Mouse (Mus musculus): ENCODE measurements at regions not wholly inside any gene's neighbourhood (a gene's known extent, or its start where the extent isn't known, plus 50 kb on each side); places are given as distances from the start of the nearest gene placed in this dataset.
A peak's percentile ranks its signal among the peaks of the same experiment; 100 is the strongest.
"Not testable (repeated sequence)": the region's sequence is repeated elsewhere in the genome, so short reads cannot be mapped to it uniquely, and the experiment has no call there.

GRCm38 (mm10) chr7:116596914-116597313 lies 92.7 kb downstream of the Nucb2 start:
- no peak for DNase-seq (ENCODE audit: low spot score)

DNA sequence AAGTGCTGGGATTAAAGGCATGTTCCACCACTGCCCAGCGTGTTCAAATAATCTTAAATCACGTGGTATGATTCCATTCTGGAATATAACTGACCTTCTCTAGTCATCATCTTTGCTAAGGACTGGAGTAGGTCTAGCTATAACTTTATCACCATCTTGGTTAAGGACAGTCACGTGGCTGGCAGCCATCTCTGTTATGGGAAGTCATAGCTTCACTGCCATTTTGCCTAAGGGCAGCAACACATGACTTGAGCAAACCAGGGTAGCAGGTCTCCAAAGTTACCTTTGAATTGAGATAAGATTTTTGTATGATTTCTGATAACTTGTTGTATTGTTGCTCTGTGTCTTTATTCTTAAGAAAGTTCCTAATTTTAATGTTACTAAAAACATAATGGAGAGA lies 96.2 kb downstream of the Nucb2 start:
- DNase-seq (ENCODE audit: low spot score), result no peak

- DNase-seq (ENCODE audit: low spot score), result no peak
These were observed 99.1 kb downstream of the Nucb2 start for GRCm38 (mm10) chr7:116603167-116603839.

DNA sequence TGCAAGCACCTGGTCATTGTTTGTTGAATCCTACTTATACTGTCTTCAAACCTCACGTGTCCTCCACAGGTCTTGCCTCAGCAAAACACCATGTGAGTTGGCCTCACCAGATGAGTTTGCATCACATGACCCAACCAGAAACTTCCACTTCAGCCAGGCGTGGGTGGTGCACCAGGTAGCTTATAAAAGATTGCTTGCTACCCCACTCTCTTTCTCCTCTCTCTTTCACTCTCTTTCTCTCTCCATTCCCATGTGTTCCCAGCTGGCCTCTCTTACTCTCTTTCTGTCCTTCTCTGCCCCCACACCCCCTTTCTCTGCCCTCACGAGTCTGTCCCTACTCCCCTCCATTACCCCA lies 99.6 kb downstream of the Nucb2 start:
- no peak for DNase-seq (ENCODE audit: low spot score)

DNA sequence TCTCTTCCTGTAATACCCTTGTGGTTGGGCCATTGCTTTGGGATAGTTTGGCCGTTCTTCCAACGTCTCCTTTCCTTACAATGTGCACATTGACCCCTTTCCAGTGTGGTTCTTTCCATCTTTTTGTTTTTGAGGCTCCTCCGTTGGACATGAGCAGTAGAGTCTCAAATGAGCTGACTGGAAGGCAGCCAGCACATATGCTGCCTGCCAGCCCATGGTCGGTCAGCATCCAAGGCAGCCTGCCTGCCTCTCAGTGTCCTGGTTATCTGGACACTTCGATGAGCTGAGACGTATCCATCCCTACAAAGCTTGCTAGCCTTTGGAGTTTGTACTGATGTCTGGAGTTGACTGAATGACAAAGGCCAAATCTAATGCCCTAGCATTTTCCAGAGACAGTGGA lies 102.1 kb downstream of the Nucb2 start:
- no peak for DNase-seq (ENCODE audit: low spot score)

- DNase-seq (ENCODE audit: low spot score), result no peak
These were observed 102.7 kb downstream of the Nucb2 start for GRCm38 (mm10) chr7:116606751-116607483.

DNA sequence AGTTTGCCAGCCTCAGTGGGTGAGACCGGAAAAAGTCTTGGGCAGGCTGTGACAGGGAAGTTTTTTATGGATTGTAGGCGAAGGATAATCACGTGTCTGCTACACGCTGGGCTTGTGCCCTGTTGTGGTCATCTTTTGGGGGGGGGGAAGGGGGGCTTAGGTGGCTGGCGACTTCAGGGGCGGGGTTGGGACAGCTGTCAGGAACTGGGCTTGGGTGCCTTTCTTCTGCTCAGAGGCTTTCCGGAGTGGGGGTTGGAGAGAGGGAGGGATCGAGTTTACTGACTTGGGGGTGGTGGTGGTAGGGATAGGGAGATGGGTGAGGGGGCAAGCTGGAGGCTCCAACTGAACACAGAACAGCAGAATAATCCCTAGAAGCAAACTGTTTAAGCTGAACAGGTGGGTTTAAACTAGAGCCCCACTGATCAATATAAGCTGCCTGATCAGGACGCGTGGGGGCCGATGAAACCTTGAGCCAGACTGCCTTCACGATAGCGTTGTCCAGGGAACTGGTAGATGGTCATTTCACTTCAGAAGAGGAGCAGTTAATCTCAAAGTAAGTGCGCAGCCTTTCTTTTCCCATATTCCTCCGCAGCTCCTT lies 103.6 kb downstream of the Nucb2 start:
- no peak for DNase-seq (ENCODE audit: low spot score)

DNA sequence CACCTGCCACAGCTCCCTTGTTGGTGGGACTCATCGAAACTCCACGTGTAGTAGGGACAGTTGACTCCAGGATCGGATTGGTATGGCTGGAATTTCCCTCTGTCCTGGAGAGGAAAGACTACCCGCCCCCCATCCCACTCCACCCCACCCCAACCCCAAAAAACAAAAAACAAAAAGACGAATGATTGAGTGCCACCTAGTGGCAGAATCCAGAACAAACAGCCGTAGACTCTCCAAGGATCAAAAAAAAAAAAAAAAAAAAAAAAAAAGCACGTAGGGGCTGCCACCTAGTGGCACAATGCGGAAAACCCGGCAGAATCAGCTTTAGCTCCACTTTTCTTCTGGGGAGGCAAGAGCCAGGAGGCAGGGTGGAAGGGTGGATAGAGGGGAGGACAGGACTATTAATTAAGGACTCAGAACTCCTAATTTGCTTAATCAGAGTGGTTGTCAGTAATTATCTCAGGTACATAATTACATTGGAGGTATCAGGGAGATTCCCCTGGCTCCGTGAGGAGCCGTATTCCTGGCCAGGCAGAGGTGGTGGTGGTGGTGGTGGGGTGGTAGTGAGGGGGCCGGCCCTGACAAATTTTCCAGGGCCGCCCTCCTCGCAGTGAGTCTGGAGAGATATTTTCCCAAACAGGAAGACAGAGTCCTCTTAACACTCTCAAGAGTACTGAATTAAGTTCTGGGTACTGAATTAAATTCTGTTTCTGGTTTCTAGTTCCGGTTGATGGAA lies 104.3 kb downstream of the Nucb2 start:
- peak; percentile 59 for DNase-seq (ENCODE audit: low spot score)

DNA sequence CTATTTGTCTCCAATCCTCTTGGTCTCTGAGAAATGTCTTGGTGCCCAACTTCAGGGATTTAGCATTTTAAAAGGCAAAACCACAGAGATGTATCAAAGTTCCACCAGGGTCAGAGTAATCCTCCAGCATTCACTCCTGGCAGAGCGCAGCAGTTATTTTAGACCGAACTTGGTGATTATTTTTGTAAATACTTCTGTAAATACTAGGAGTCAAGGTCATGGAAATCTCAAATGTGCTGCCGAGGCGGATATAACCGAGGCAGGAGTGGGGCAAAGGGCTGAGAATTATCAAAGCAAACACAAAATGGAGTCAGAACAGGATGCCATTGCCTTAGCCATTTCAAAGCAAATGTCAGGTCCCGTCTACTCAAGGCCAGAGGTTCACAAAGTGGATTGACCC lies 105.2 kb downstream of the Nucb2 start:
- DNase-seq (ENCODE audit: low spot score), result no peak

DNA sequence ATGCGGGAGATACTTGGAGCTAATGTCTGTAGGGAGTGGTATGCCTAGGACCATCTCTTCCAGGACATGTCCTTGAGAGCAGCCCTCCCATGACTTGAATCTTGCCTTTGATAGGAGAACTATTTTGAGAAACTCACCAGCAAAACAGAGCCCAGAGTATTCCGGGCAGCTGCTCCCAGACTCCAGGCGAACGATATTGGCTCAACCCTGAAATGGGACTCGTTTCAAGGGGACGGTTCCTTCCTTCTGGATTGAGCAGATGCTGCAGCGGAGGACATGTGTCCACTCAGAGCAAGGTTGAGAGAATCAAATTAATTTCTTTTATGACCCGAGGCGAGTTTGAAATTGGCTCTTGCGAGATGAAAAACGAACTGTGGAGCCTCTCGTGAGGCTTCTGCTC lies 105.7 kb downstream of the Nucb2 start:
- DNase-seq (ENCODE audit: low spot score), result no peak

GRCm38 (mm10) chr7:116615984-116616383 lies 111.8 kb downstream of the Nucb2 start:
- DNase-seq (ENCODE audit: low spot score), result no peak

DNA sequence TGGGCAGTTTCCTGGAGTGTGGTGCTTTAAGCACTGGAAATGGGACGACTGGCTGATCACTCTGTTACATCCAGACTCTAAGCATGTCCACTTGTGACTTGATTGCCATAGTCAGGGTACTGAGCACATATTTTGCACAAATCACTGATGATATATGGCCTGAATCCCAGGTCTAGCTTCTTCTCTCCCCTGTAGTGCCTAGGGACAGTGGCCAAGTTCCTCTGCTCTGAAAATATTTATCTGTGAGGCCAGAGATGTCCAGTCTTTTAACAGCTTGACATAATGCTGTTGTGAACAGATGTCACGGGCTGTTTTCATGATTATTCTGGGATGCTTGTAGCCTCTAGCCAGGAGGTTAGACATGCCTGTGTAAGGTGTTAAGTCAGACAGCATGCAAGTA lies 115.5 kb downstream of the Nucb2 start:
- no peak for DNase-seq (ENCODE audit: low spot score)

DNA sequence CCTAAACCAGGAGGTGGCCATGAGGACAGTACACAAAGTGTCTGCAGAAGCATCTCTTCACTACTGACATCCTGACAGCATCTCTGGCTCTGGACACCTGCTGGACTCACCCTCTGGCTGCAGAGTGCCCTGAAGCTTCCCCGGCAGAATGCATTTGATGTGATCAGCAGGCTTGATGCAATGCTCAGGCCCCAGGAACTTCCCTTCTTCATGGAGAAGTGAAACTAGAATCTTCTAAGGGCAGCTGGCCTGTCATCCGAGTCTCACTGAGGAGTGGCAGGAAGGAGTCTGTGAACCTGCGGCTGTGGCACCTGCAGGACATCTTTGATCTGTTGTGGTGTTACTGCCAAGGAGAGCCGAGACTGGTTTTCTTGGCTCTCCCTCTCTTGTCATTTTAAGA lies 116.2 kb downstream of the Nucb2 start:
- no peak for DNase-seq (ENCODE audit: low spot score)

- DNase-seq (ENCODE audit: low spot score), result no peak
These were observed 129.0 kb downstream of the Nucb2 start for GRCm38 (mm10) chr7:116633210-116633609.

DNA sequence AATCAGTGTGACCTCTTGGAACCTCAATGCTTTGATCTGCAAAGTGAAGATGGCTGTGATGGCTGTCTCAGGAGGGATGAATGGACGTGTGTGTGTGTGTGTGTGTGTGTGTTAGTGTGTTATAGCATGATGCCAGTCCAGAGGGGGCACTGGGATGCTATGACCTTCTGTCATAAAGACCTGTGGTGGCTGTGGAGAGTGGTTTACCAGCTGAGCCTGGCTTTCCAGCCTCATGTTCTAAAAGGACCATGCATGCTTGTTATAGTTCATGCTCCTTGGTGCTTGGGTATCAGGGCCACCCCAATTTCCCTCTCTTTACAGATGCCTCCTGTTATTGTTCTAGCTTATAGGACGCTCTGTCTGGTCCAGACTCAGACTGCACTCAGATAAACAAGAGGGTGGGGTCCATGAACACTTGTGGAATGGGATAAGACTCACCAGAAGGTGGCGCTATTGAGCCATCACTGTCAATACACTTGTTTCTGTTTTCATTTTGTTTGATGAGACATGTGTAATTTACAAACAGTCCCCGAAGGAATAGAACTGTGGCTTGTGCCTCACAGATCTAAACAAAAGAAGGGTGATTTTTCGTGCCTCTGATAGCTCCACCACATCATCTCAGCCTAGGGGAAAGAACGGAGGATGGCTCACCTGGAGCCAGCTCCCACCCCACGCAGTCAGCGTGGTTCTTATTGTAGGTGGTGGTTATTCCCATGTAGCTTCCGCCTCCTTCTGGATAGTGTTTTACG lies 140.9 kb downstream of the Nucb2 start:
- peak; percentile 49 for DNase-seq (ENCODE audit: low spot score)

GRCm38 (mm10) chr7:116654466-116654865 lies 150.3 kb downstream of the Nucb2 start:
- no peak for DNase-seq (ENCODE audit: low spot score)

DNA sequence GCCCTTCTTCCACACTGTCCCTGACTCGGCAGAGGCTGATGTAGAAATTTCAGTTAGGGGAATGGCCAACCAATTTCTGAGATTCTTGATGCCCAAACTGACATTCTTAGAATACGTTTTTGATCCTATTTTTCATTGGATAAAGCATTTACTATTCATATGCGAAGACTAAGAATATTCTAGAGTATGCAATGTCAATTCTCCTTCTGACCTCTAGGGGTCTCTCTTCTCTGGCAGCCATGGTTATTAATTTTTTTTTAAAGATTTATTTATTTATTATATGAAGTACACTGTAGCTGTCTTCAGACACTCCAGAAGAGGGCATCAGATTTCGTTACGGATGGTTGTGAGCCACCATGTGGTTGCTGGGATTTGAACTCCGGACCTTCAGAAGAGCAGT lies 152.9 kb downstream of the Nucb2 start:
- not testable (repeated sequence) for DNase-seq (ENCODE audit: low spot score)

- no peak for DNase-seq (ENCODE audit: low spot score)
These were observed 161.4 kb downstream of the Nucb2 start for GRCm38 (mm10) chr7:116665581-116665980.

GRCm38 (mm10) chr7:116674199-116675019 lies 170.2 kb downstream of the Nucb2 start:
- no peak for DNase-seq (ENCODE audit: low spot score)

DNA sequence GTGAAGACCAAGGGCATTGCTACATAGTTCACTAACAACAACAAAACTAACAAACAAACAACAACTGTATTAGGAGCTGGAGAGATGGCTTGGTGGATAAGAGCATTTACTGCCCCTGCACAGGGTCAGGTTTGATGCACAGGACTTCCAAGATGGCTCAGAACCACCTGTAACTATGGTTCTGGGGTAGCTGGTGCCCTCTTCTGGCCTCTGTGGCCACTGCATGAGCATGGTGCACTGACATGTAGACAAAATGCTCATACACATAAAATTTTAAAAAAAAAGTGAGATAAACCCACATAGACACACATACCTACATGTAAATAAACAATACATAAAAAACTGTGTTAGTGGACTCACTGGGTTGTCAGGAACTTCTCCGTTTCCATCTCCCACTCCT lies 172.5 kb downstream of the Nucb2 start:
- DNase-seq (ENCODE audit: low spot score), result no peak

DNA sequence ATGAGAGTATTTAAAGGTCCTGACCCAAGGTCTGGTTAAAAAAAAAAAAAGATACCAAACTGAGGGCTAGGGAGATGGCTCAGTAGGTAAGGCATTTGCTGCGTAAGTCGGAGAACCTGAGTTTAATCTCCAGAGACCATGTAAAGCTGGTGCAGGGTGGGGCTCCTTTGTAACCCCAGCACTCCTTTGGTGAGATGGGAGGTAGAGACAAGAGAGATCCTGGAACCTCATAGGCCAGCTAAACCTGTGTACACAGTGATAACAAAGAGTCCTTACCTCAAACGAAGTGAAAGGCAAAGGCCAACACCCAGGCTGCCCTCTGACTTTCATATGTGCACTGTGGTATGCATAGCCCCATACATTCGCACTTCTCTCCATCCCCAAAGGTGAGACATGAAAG lies 175.0 kb downstream of the Nucb2 start:
- DNase-seq (ENCODE audit: low spot score), result no peak

Measured in c-Kit-positive CD71-positive TER-119-positive erythroid progenitor cells, embryonic 14.5 days (primary cell).